Mouse (Mus musculus) E14TG2a.4 (cell line): Measurements from ENCODE around the gene Ppp1r10.

Experiments used
- H3K27me3 ChIP-seq: 2 replicates; pipeline ENCODE4 v1.6.1; 2014; ENCODE audit warnings: low read length, control low read depth; ENCODE audit not compliant: insufficient read depth
- H3K36me3 ChIP-seq: 2 replicates; pipeline ENCODE4 v1.6.1; 2014; ENCODE audit warnings: low read length, control low read depth; ENCODE audit not compliant: insufficient read depth
- H3K4me1 ChIP-seq: replicated peaks from 2 replicates; pipeline ENCODE4 v1.6.1; 2014; ENCODE audit warnings: low read depth, low read length, control low read depth
- H3K4me3 ChIP-seq: replicated peaks from 2 replicates; pipeline ENCODE4 v1.5.1; 2014; ENCODE audit warnings: mild to moderate bottlenecking, low read length
- H3K9me3 ChIP-seq: 2 replicates; pipeline ENCODE4 v1.6.1; 2014; ENCODE audit warnings: low read length, control low read depth
- CTCF ChIP-seq: conservative IDR thresholded peaks from 2 replicates; pipeline ENCODE4 v1.5.1; 2014; ENCODE audit warnings: low read length
- NANOG ChIP-seq: IDR thresholded peaks from 2 replicates; pipeline ENCODE4 v1.6.1; 2014; ENCODE audit warnings: borderline replicate concordance, low read length, mixed read lengths
- POU5F1 ChIP-seq: IDR thresholded peaks from 2 replicates; pipeline ENCODE4 v1.6.1; 2014; ENCODE audit warnings: low read length, borderline replicate concordance

Gene Ppp1r10

GRCm38 (mm10) chr17:35897644-35898573 lies 18.3 kb upstream of the Ppp1r10 start:
- TF ChIP-seq CTCF: no peak
- TF ChIP-seq NANOG: no peak
- no peak for TF ChIP-seq POU5F1
- Histone ChIP-seq H3K36me3 (peaks cover 46% of the 10 kb centered on the region), H3K9me3 (no peaks in the 10 kb centered on the region), H3K4me1 (peaks cover 73% of the 10 kb centered on the region), H3K4me3 (peak overlapping the region; percentile 92), H3K27me3 (no peaks in the 10 kb centered on the region)

- Histone ChIP-seq H3K9me3 (no peaks in the 10 kb centered on the region), H3K36me3 (peaks cover 42% of the 10 kb centered on the region), H3K27me3 (no peaks in the 10 kb centered on the region), H3K4me3 (no peak overlapping the region), H3K4me1 (peaks cover 52% of the 10 kb centered on the region)
- TF ChIP-seq NANOG (no peak), CTCF (no peak), POU5F1 (no peak)
Measured at GRCm38 (mm10) chr17:35900636-35901035, 15.6 kb upstream of the Ppp1r10 start.

- Histone ChIP-seq H3K9me3 (no peaks in the 10 kb centered on the region), H3K4me3 (no peak overlapping the region), H3K4me1 (peaks cover 41% of the 10 kb centered on the region), H3K27me3 (no peaks in the 10 kb centered on the region), H3K36me3 (peaks cover 62% of the 10 kb centered on the region)
- TF ChIP-seq CTCF (no peak), NANOG (no peak), POU5F1 (no peak)
Measured at GRCm38 (mm10) chr17:35903343-35903991, 12.8 kb upstream of the Ppp1r10 start.

GRCm38 (mm10) chr17:35903992-35904355 lies 12.3 kb upstream of the Ppp1r10 start:
- Histone ChIP-seq H3K4me3 (no peak overlapping the region), H3K27me3 (no peaks in the 10 kb centered on the region), H3K9me3 (no peaks in the 10 kb centered on the region), H3K4me1 (peaks cover 44% of the 10 kb centered on the region), H3K36me3 (peaks cover 66% of the 10 kb centered on the region)
- no peak for TF ChIP-seq POU5F1
- TF ChIP-seq NANOG: no peak
- TF ChIP-seq CTCF: no peak

- Histone ChIP-seq H3K9me3 (no peaks in the 10 kb centered on the region), H3K4me3 (no peak overlapping the region), H3K4me1 (peaks cover 40% of the 10 kb centered on the region), H3K27me3 (no peaks in the 10 kb centered on the region), H3K36me3 (peaks cover 61% of the 10 kb centered on the region)
- TF ChIP-seq NANOG: no peak
- TF ChIP-seq CTCF: no peak
- TF ChIP-seq POU5F1: no peak
Measured at GRCm38 (mm10) chr17:35905587-35905986, 10.6 kb upstream of the Ppp1r10 start.

GRCm38 (mm10) chr17:35907609-35908008 lies 8.6 kb upstream of the Ppp1r10 start:
- Histone ChIP-seq H3K4me1 (peaks cover 43% of the 10 kb centered on the region), H3K4me3 (no peak overlapping the region), H3K36me3 (peaks cover 77% of the 10 kb centered on the region), H3K27me3 (no peaks in the 10 kb centered on the region), H3K9me3 (no peaks in the 10 kb centered on the region)
- TF ChIP-seq CTCF (no peak; the same call in 1 of the 2 replicates), POU5F1 (no peak), NANOG (no peak)

- Histone ChIP-seq H3K9me3 (no peaks in the 10 kb centered on the region), H3K36me3 (peaks cover 79% of the 10 kb centered on the region), H3K27me3 (no peaks in the 10 kb centered on the region), H3K4me1 (peaks cover 55% of the 10 kb centered on the region), H3K4me3 (peak overlapping the region; percentile 83)
- no peak for TF ChIP-seq CTCF
- no peak for TF ChIP-seq POU5F1
- TF ChIP-seq NANOG: no peak
Measured at GRCm38 (mm10) chr17:35909186-35909918, 6.9 kb upstream of the Ppp1r10 start.

- TF ChIP-seq POU5F1 (no peak), NANOG (no peak), CTCF (no peak)
- H3K4me3 ChIP-seq: peak within 1 kb of the TSS; percentile 83
- no peaks in the 10 kb centered on the region for H3K9me3 ChIP-seq
- H3K36me3 ChIP-seq: peaks cover 81% of the 10 kb centered on the region
- peaks cover 61% of the 10 kb centered on the region for H3K4me1 ChIP-seq
- no peaks in the 10 kb centered on the region for H3K27me3 ChIP-seq
Measured at GRCm38 (mm10) chr17:35909919-35910369, 6.3 kb upstream of the Ppp1r10 start, which contains the start of gene Atat1. TSS of gene Atat1 (minus strand) at chr17:35910075.
